Mouse (Mus musculus) liver, embryonic 14.5 days (tissue): ENCODE data around the gene Zfc3h1. TPM values are rescaled to one million over a fixed set of nuclear protein-coding genes. Genes with fewer than 3 reads are reported as not detected.
A peak's percentile ranks its signal among the peaks of the same experiment; 100 is the strongest.

Source experiments
- ATAC-seq: fragments of 200-750 bp; cut with Nextera tagmentation; 2 replicates; pipeline ENCODE4 v1.8.0; 2017; ENCODE audit warnings: moderate number of reproducible peaks, mild to moderate bottlenecking, moderate library complexity; ENCODE audit not compliant: insufficient read depth
- DNase-seq, 3 experiments: peaks; one replicate each; pipeline ENCODE4 v3.0.0-alpha.2; 2012 to 2013; ENCODE audit warnings: low read depth in 3 of 3, low spot score in 3 of 3
- H3K27ac ChIP-seq: fragments of 300-500 bp; sonication (generic); 2 replicates; pipeline ENCODE4 v1.5.1; 2014; ENCODE audit warnings: moderate library complexity, mild to moderate bottlenecking, control low read depth, inconsistent platforms
- H3K27me3 ChIP-seq: fragments of 300-500 bp; sonication (generic); 2 replicates; pipeline ENCODE4 v1.6.1; 2014; ENCODE audit warnings: mild to moderate bottlenecking, low read length, moderate library complexity; ENCODE audit not compliant: control insufficient read depth, insufficient read depth
- H3K36me3 ChIP-seq: fragments of 300-500 bp; sonication (generic); replicated peaks from 2 replicates; pipeline ENCODE4 v1.6.1; 2014; ENCODE audit warnings: low read depth; ENCODE audit not compliant: control insufficient read depth, insufficient read depth
- H3K4me1 ChIP-seq, 2 experiments: fragments of 200-500 bp in 1 of 2; fragments of 300-500 bp in 1 of 2; sonication (generic) in 1 of 2; replicated peaks; 2 replicates each; pipeline ENCODE4 v1.6.1; 2012 to 2014; ENCODE audit warnings: antibody characterized with exemption in 1 of 2, inconsistent platforms in 1 of 2, low read length in 1 of 2; ENCODE audit not compliant: control insufficient read depth in 2 of 2, insufficient read depth in 2 of 2
- H3K4me2 ChIP-seq: fragments of 300-500 bp; sonication (generic); 2 replicates; pipeline ENCODE4 v1.6.1; 2014; ENCODE audit warnings: low read depth, mild to moderate bottlenecking, control low read depth, moderate library complexity
- H3K4me3 ChIP-seq, 2 experiments: fragments of 200-500 bp in 1 of 2; fragments of 300-500 bp in 1 of 2; sonication (generic) in 1 of 2; 2 replicates each; pipeline ENCODE4 v1.5.1; 2012 to 2014; ENCODE audit warnings: low read depth in 2 of 2, low read length in 2 of 2, mild to moderate bottlenecking in 2 of 2, control low read depth in 1 of 2, inconsistent platforms in 1 of 2, moderate library complexity in 1 of 2; ENCODE audit not compliant: insufficient read depth in 1 of 2
- H3K9ac ChIP-seq: fragments of 300-500 bp; sonication (generic); replicated peaks from 2 replicates; pipeline ENCODE4 v1.6.1; 2014; ENCODE audit warnings: mild to moderate bottlenecking, control low read depth, moderate library complexity
- H3K9me3 ChIP-seq: fragments of 300-500 bp; sonication (generic); 2 replicates; pipeline ENCODE4 v1.6.1; 2016; ENCODE audit warnings: low read length, mixed read lengths; ENCODE audit not compliant: control insufficient read depth
- CTCF ChIP-seq: IDR thresholded peaks from 2 replicates; pipeline ENCODE4 v1.5.1; 2016; ENCODE audit warnings: antibody characterized with exemption, low read depth, control low read depth
- EP300 ChIP-seq: IDR thresholded peaks from 2 replicates; pipeline ENCODE4 v1.6.1; 2016; ENCODE audit warnings: antibody characterized with exemption, low read depth
- WGBS: fragments of 180-500 bp; shearing (Covaris S2); extraction: QIAGEN DNeasy Blood & Tissue Kit; methylation state at CpG from one replicate; pipeline ENCODE4 v1.1.7; 2014; ENCODE audit not compliant: insufficient replicate concordance; 5-methylcytosine and 5-hydroxymethylcytosine counted together
- polyA plus RNA-seq, 2 experiments: library from polyadenylated mRNA; depleted of rRNA in 1 of 2; stranded (reverse) in 1 of 2; unstranded in 1 of 2; fragments of >200 nt; fragmentation: Nextera tagmentation in 1 of 2; extraction: Ambion mirVana in 1 of 2; gene quantifications; 2 replicates each; pipeline versions ENCODE4 v1.2.1 to v1.2.3; 2012 to 2014

Gene Zfc3h1
- polyA plus RNA-seq (2012; rRNA removed) = 34.5 and 36.5 TPM in 2 replicates
- 7.6 and 9.7 TPM in 2 replicates for polyA plus RNA-seq (2014; fragmentation: Nextera tagmentation; extraction: Ambion mirVana)

GRCm38 (mm10) chr10:115384221-115385017 is at the start of gene Zfc3h1, which contains the start of gene Thap2:
TSS of gene Zfc3h1 (plus strand) at chr10:115384959.
TSS of gene Thap2 (minus strand) at chr10:115384443.
- under 1% methylated on average over 65 of the region's 65 CpGs for WGBS
- Histone ChIP-seq H3K4me3 (peak within 1 kb of the TSS; percentile 91 to 99), H3K4me2 (peak within 1 kb of the TSS; percentile 95), H3K27ac (peak within 1 kb of the TSS; percentile 96), H3K9ac (peak within 1 kb of the TSS; percentile 96), H3K27me3 (no peaks in the 10 kb centered on the region), H3K36me3 (peaks cover 8% of the 10 kb centered on the region), H3K4me1 (peaks cover 9 to 19% of the 10 kb centered on the region in 2 experiments; a peak in 3 of 4 replicates), H3K9me3 (no peaks in the 10 kb centered on the region)
- ATAC-seq = peak; percentile 96
- TF ChIP-seq EP300 (peak; percentile 29; the same call in 1 of the 2 replicates), CTCF (peak; percentile 91)
- peak; percentile 96 to 97 (median 97) for DNase-seq

- WGBS = 70% methylated on average over 4 of the region's 4 CpGs
- DNase-seq = no peak
- Histone ChIP-seq H3K4me1 (no peaks in the 10 kb centered on the region), H3K9me3 (no peaks in the 10 kb centered on the region), H3K9ac (no peak overlapping the region), H3K27ac (no peak overlapping the region), H3K27me3 (no peaks in the 10 kb centered on the region), H3K4me2 (no peak overlapping the region), H3K36me3 (no peaks in the 10 kb centered on the region), H3K4me3 (no peak overlapping the region)
- TF ChIP-seq CTCF (no peak), EP300 (no peak)
- no peak for ATAC-seq
These were observed 47.9 kb upstream of the Zfc3h1 start for GRCm38 (mm10) chr10:115336901-115337300.

- Histone ChIP-seq H3K9ac (no peak overlapping the region), H3K36me3 (0 out of 2 replicates have a peak, but pooled peaks cover 2% of the 10 kb centered on the region), H3K4me1 (no peaks in the 10 kb centered on the region; a peak in 1 of 4 replicates), H3K4me3 (no peak overlapping the region), H3K27ac (no peak overlapping the region), H3K9me3 (no peaks in the 10 kb centered on the region), H3K27me3 (no peaks in the 10 kb centered on the region), H3K4me2 (no peak overlapping the region)
- ATAC-seq (no peak), DNase-seq (no peak)
- 61% methylated on average over 7 of the region's 7 CpGs for WGBS
- TF ChIP-seq EP300 = no peak
- no peak for TF ChIP-seq CTCF
These were observed 44.9 kb upstream of the Zfc3h1 start for GRCm38 (mm10) chr10:115339820-115340328.

GRCm38 (mm10) chr10:115342771-115343425 is 41.9 kb upstream of the Zfc3h1 start:
- Histone ChIP-seq H3K36me3 (0 out of 2 replicates have a peak, but pooled peaks cover 2% of the 10 kb centered on the region), H3K4me1 (peaks cover 0 to 3% of the 10 kb centered on the region in 2 experiments; a peak in 1 of 4 replicates), H3K4me2 (no peak overlapping the region), H3K9me3 (no peaks in the 10 kb centered on the region), H3K27me3 (no peaks in the 10 kb centered on the region), H3K27ac (no peak overlapping the region), H3K4me3 (no peak overlapping the region), H3K9ac (no peak overlapping the region)
- ATAC-seq = no peak
- TF ChIP-seq CTCF (no peak), EP300 (no peak)
- no peak for DNase-seq
- WGBS = 61% methylated on average over 4 of the region's 4 CpGs

GRCm38 (mm10) chr10:115346444-115346843 is 38.3 kb upstream of the Zfc3h1 start:
- TF ChIP-seq CTCF = no peak
- 0 out of 2 replicates have a peak, but pooled peaks have one; percentile 14 for TF ChIP-seq EP300
- H3K9me3 ChIP-seq = no peaks in the 10 kb centered on the region
- peaks cover 0 to 12% of the 10 kb centered on the region in 2 experiments; a peak in 2 of 4 replicates for H3K4me1 ChIP-seq
- DNase-seq (peak in 1 of 3 experiments; percentile 12), ATAC-seq (peak; percentile 53; the same call in 1 of the 2 replicates)
- no peaks in the 10 kb centered on the region for H3K27me3 ChIP-seq
- no peak overlapping the region for H3K4me2 ChIP-seq
- H3K36me3 ChIP-seq = 0 out of 2 replicates have a peak, but pooled peaks cover 2% of the 10 kb centered on the region
- no peak overlapping the region for H3K27ac ChIP-seq
- H3K4me3 ChIP-seq = no peak overlapping the region
- no peak overlapping the region for H3K9ac ChIP-seq
